Comparison of ENCODE assay signal across 1 mouse cellular context in the genomic region with DNA sequence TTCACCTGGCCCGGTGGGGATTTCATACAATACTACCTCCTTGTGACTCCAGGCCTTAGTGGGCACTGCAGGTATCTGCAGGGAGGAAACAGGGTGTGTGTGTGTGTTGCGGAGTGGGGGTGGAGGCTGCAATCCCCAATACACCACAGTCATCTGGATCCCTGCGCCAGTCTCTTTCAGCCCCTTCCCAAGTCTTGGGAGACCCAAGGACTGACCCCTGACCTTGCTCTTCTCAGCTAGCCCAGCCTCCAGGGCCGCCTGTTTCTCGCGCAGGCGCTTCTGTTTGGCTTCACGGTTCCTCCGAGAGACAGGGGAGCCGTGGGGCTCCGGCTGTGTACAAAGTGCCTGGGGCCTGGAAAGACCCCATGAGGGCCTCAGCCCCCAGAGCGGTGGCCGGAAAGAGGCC.
TF ChIP-seq lines count a peak whose summit lies in the region.

No protein-coding gene starts in this region.

TF ChIP-seq in C2C12, 6 proteins besides CTCF, POLR2A, EP300 and RAD21:
- TF ChIP-seq CEBPB (IDR thresholded peaks at IDR 0.05; ENCODE audit: low read depth) (no peak), MYOG (IDR thresholded peaks at IDR 0.05; ENCODE audit: control insufficient read depth, extremely low read depth, insufficient read length) (no peak)
